Mouse (Mus musculus) lung, postnatal 0 days (tissue): ENCODE measurements around the gene Il16.

Experiments
- CTCF ChIP-seq: IDR thresholded peaks from 2 replicates; pipeline ENCODE4 v1.5.1; 2016; ENCODE audit warnings: antibody characterized with exemption, mild to moderate bottlenecking
- EP300 ChIP-seq: IDR thresholded peaks from 2 replicates; pipeline ENCODE4 v1.6.1; 2016; ENCODE audit warnings: antibody characterized with exemption, mild to moderate bottlenecking, control low read depth

GRCm38 (mm10) chr7:83682640-83683274 is 62.8 kb downstream of the Il16 start:
- no peak for TF ChIP-seq CTCF
- TF ChIP-seq EP300, result no peak
